Mouse (Mus musculus): ENCODE results near the gene Lgi1.

DNA sequence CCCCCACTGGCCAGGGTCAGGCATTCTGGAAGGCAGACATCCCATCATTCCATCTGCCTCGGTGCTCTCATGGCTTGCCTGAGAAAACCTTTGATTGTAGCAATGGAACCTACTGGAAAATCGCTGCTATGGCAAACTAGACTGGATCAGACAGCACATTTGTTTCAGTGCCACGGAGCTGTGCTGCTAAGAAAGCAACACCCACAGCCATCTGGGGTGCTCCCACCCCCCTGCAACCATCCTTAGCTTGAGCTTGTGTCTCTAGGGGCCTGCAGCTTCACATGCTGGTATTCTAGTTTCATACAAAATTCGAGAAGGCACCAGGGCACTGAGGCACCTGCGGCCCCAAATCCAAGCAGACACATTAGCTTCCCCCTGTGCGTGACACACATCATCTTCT, 27.1 kb downstream of the Lgi1 start:
- TF ChIP-seq CTCF (conservative IDR thresholded peaks at IDR 0.05; ENCODE audit: insufficient read depth, insufficient read length, low read depth, low read length) (no peak), POLR2A (IDR thresholded peaks at IDR 0.05; ENCODE audit: low read depth, low read length) (no peak)
